Mouse (Mus musculus) liver, adult 2 months (tissue): ENCODE results near the gene H6pd.

ENCODE experiments used
- CTCF ChIP-seq: fragments of 200-500 bp; IDR thresholded peaks from 2 replicates; pipeline ENCODE4 v1.5.1; 2011; ENCODE audit warnings: low read depth, low read length, control low read depth
- POLR2A ChIP-seq: fragments of 200-500 bp; IDR thresholded peaks from 2 replicates; pipeline ENCODE4 v1.6.1; 2011; ENCODE audit warnings: low read length, control low read depth; ENCODE audit not compliant: insufficient read depth; ENCODE audit errors: extremely low read depth

GRCm38 (mm10) chr4:149936921-149937320 is 71.9 kb downstream of the H6pd start:
- no peak for TF ChIP-seq CTCF
- no peak for TF ChIP-seq POLR2A
